Mouse (Mus musculus): ENCODE data around the gene Polg. TPM values are rescaled to one million over a fixed set of nuclear protein-coding genes. Genes with fewer than 3 reads are reported as not detected.

Gene Polg
- polyA plus RNA-seq (2014; fragmentation: Nextera tagmentation; extraction: Ambion mirVana): 27.8 and 34.7 TPM in 2 replicates

DNA sequence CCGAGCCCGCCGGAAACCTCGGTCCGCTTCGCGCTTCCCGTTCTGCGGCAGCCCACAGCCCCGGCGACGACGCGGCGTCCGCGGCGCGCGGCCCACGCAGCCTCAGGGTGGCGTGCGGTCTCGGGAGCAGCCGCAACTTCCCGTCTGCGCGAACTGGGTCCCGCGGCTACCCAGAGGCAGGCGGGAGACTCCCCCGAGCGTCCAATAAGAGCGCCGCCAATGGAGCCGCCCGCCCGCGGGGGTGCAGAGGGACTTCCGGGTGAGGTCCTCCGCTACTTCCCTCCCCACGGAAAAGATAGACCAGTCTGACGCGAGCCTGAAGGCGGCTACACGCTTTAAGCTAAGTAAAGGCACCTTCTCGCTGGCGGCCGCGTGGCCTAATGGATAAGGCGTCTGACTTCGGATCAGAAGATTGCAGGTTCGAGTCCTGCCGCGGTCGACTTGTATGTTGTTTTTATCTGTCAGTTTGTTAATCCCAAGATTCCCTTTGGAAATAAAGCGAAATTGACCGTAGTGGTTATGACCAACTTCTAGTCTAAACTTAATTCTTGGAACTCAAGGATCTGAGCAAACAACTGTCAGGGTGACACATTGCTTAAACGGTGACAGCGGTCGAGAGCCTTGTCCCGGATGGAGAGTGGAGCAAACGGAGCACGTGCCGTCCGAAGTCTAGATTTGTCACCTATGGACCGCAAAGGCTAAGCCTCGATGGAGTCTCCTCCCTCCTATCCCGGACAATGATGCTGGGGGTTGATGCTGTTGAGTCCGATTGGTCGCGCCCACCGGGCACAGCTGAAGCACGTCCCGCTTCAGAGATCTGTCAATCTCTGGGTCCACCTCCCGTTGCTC lies at the start of gene Polg:
Polg (minus strand) TSS at position 310 of the 849 bp plus-strand sequence.
- H3K4me3 ChIP-seq (ENCODE audit: low read depth, low read length): peak within 1 kb of the TSS; percentile 82
- WGBS: under 1% methylated on average over 70 of the region's 76 CpGs
- ATAC-seq (ENCODE audit: insufficient number of reproducible peaks, insufficient read depth, low FRiP score, low read depth): peak; percentile 93
- H3K4me2 ChIP-seq (replicated peaks; ENCODE audit: low read depth, low read length): peak within 1 kb of the TSS; percentile 96
- H3K27ac ChIP-seq (ENCODE audit: low read length): peak within 1 kb of the TSS; percentile 62
- H3K27me3 ChIP-seq (ENCODE audit: control insufficient read depth, insufficient read depth, low read length): no peaks in the 10 kb centered on the region
- H3K9ac ChIP-seq (replicated peaks; ENCODE audit: low read depth, low read length): peak within 1 kb of the TSS; percentile 63
- peaks cover 11% of the 10 kb centered on the region for H3K4me1 ChIP-seq (ENCODE audit: control insufficient read depth, insufficient read depth, low read length)
- H3K36me3 ChIP-seq (ENCODE audit: control insufficient read depth, insufficient read depth, low read length): peaks cover 21% of the 10 kb centered on the region
- no peaks in the 10 kb centered on the region for H3K9me3 ChIP-seq (ENCODE audit: control insufficient read depth, low read depth, low read length)

DNA sequence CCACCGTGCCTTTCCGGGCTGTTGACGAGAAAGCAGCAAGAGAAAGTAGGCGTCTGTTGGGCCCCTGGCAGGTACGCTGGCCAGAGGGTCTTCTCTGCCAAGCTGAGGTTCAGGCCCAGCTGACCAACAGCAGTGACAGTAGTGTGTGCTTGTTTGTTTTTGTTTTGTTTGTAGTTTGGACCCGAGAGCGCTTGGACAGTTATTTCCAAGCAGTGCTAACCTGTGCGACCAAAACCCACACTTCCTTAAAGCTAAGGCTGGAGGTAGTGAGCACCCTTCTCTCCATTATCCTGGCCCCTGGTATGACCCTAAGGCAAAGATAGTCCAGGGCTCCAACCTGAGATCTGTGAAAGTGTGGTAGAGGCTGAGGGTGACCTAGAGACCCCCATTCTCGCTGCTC lies 49.7 kb upstream of the Polg start:
- 41% methylated on average over 9 of the region's 9 CpGs for WGBS
- H3K4me2 ChIP-seq (replicated peaks; ENCODE audit: low read depth, low read length): peak overlapping the region; percentile 59
- no peak for ATAC-seq (ENCODE audit: insufficient number of reproducible peaks, insufficient read depth, low FRiP score, low read depth)
- peaks cover 72% of the 10 kb centered on the region for H3K27me3 ChIP-seq (ENCODE audit: control insufficient read depth, insufficient read depth, low read length)
- 0 out of 2 replicates have a peak, but pooled peaks cover 3% of the 10 kb centered on the region for H3K4me1 ChIP-seq (ENCODE audit: control insufficient read depth, insufficient read depth, low read length)
- H3K9ac ChIP-seq (replicated peaks; ENCODE audit: low read depth, low read length): no peak overlapping the region
- H3K4me3 ChIP-seq (ENCODE audit: low read depth, low read length): peak overlapping the region; percentile 40
- no peaks in the 10 kb centered on the region for H3K36me3 ChIP-seq (ENCODE audit: control insufficient read depth, insufficient read depth, low read length)
- no peaks in the 10 kb centered on the region for H3K9me3 ChIP-seq (ENCODE audit: control insufficient read depth, low read depth, low read length)
- no peak overlapping the region for H3K27ac ChIP-seq (ENCODE audit: low read length)

GRCm38 (mm10) chr7:79515221-79515743 lies 49.1 kb upstream of the Polg start:
- H3K9ac ChIP-seq (replicated peaks; ENCODE audit: low read depth, low read length): no peak overlapping the region
- peak overlapping the region; percentile 40 for H3K4me3 ChIP-seq (ENCODE audit: low read depth, low read length)
- 2% methylated on average over 56 of the region's 57 CpGs for WGBS
- H3K9me3 ChIP-seq (ENCODE audit: control insufficient read depth, low read depth, low read length): no peaks in the 10 kb centered on the region
- H3K4me2 ChIP-seq (replicated peaks; ENCODE audit: low read depth, low read length): peak overlapping the region; percentile 59
- no peak for ATAC-seq (ENCODE audit: insufficient number of reproducible peaks, insufficient read depth, low FRiP score, low read depth)
- H3K4me1 ChIP-seq (ENCODE audit: control insufficient read depth, insufficient read depth, low read length): 0 out of 2 replicates have a peak, but pooled peaks cover 2% of the 10 kb centered on the region
- no peaks in the 10 kb centered on the region for H3K36me3 ChIP-seq (ENCODE audit: control insufficient read depth, insufficient read depth, low read length)
- peaks cover 78% of the 10 kb centered on the region for H3K27me3 ChIP-seq (ENCODE audit: control insufficient read depth, insufficient read depth, low read length)
- H3K27ac ChIP-seq (ENCODE audit: low read length): no peak overlapping the region

DNA sequence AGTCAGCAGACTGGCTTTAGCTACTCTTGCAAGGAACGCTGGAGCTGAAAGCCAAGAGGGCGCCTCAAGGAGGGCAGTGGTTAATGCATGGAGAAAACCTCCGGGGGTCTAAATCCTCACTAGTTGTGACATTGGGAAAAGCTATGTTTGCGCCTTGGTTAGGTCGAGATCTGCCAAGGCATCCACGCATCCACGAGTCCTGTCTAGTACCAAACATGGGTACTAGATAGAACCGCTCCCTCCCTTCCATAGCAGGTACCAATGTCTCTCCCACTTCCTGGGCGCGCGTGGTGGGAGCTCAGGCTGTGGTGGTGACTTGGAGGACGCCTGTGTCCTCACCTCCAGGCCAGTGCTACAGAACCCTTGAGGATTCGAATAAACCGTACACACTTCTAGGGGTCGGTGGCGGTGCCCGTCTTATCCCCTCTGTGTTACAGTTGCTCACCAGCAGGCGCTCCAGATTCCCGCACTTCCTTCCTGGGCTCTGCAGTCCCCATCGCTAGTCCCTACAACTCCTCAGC lies 48.3 kb upstream of the Polg start:
- H3K36me3 ChIP-seq (ENCODE audit: control insufficient read depth, insufficient read depth, low read length): no peaks in the 10 kb centered on the region
- H3K4me3 ChIP-seq (ENCODE audit: low read depth, low read length): no peak overlapping the region
- H3K27ac ChIP-seq (ENCODE audit: low read length): no peak overlapping the region
- H3K4me1 ChIP-seq (ENCODE audit: control insufficient read depth, insufficient read depth, low read length): no peaks in the 10 kb centered on the region
- no peaks in the 10 kb centered on the region for H3K9me3 ChIP-seq (ENCODE audit: control insufficient read depth, low read depth, low read length)
- peaks cover 85% of the 10 kb centered on the region for H3K27me3 ChIP-seq (ENCODE audit: control insufficient read depth, insufficient read depth, low read length)
- 2% methylated on average over 20 of the region's 20 CpGs for WGBS
- H3K4me2 ChIP-seq (replicated peaks; ENCODE audit: low read depth, low read length): no peak overlapping the region
- ATAC-seq (ENCODE audit: insufficient number of reproducible peaks, insufficient read depth, low FRiP score, low read depth): no peak
- no peak overlapping the region for H3K9ac ChIP-seq (replicated peaks; ENCODE audit: low read depth, low read length)

- no peak overlapping the region for H3K27ac ChIP-seq (ENCODE audit: low read length)
- H3K4me3 ChIP-seq (ENCODE audit: low read depth, low read length): no peak overlapping the region
- H3K9me3 ChIP-seq (ENCODE audit: control insufficient read depth, low read depth, low read length): no peaks in the 10 kb centered on the region
- no peak for ATAC-seq (ENCODE audit: insufficient number of reproducible peaks, insufficient read depth, low FRiP score, low read depth)
- no peak overlapping the region for H3K9ac ChIP-seq (replicated peaks; ENCODE audit: low read depth, low read length)
- H3K4me2 ChIP-seq (replicated peaks; ENCODE audit: low read depth, low read length): no peak overlapping the region
- WGBS: 2% methylated on average over 2 of the region's 2 CpGs
- no peaks in the 10 kb centered on the region; the same call in 1 of the 2 replicates for H3K4me1 ChIP-seq (ENCODE audit: control insufficient read depth, insufficient read depth, low read length)
- peaks cover 85% of the 10 kb centered on the region for H3K27me3 ChIP-seq (ENCODE audit: control insufficient read depth, insufficient read depth, low read length)
- H3K36me3 ChIP-seq (ENCODE audit: control insufficient read depth, insufficient read depth, low read length): no peaks in the 10 kb centered on the region
Observed at GRCm38 (mm10) chr7:79513466-79513865, 47.3 kb upstream of the Polg start.

DNA sequence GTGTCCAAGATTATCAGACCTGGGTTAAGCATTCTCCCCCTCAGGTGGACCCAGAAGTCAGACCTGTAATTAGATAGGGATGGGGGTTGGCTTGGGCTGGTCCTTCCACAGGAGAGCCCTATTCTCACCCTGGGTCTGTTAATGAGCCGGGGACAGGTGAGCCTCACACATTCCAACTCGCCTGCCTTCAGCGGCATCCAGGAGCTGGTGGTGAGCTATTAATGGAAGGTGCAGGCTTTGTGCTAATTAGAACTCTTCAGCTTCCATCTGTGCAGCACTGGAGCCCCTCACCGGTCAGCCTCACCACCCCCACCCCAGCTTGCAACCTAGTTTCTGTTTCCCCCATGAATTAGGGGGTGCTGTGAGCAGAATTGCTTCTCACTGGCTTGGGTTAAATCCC lies 46.3 kb upstream of the Polg start:
- no peaks in the 10 kb centered on the region for H3K36me3 ChIP-seq (ENCODE audit: control insufficient read depth, insufficient read depth, low read length)
- H3K9me3 ChIP-seq (ENCODE audit: control insufficient read depth, low read depth, low read length): no peaks in the 10 kb centered on the region
- no peak for ATAC-seq (ENCODE audit: insufficient number of reproducible peaks, insufficient read depth, low FRiP score, low read depth)
- H3K4me1 ChIP-seq (ENCODE audit: control insufficient read depth, insufficient read depth, low read length): no peaks in the 10 kb centered on the region; the same call in 1 of the 2 replicates
- 12% methylated on average over 4 of the region's 4 CpGs for WGBS
- H3K27me3 ChIP-seq (ENCODE audit: control insufficient read depth, insufficient read depth, low read length): peaks cover 88% of the 10 kb centered on the region
- no peak overlapping the region for H3K4me2 ChIP-seq (replicated peaks; ENCODE audit: low read depth, low read length)
- H3K4me3 ChIP-seq (ENCODE audit: low read depth, low read length): no peak overlapping the region
- H3K9ac ChIP-seq (replicated peaks; ENCODE audit: low read depth, low read length): no peak overlapping the region
- H3K27ac ChIP-seq (ENCODE audit: low read length): no peak overlapping the region

- H3K4me1 ChIP-seq (ENCODE audit: control insufficient read depth, insufficient read depth, low read length): no peaks in the 10 kb centered on the region; the same call in 1 of the 2 replicates
- H3K4me3 ChIP-seq (ENCODE audit: low read depth, low read length): no peak overlapping the region
- no peaks in the 10 kb centered on the region for H3K9me3 ChIP-seq (ENCODE audit: control insufficient read depth, low read depth, low read length)
- no peak for ATAC-seq (ENCODE audit: insufficient number of reproducible peaks, insufficient read depth, low FRiP score, low read depth)
- peaks cover 88% of the 10 kb centered on the region for H3K27me3 ChIP-seq (ENCODE audit: control insufficient read depth, insufficient read depth, low read length)
- H3K27ac ChIP-seq (ENCODE audit: low read length): no peak overlapping the region
- WGBS: 5% methylated on average over 5 of the region's 5 CpGs
- no peak overlapping the region for H3K9ac ChIP-seq (replicated peaks; ENCODE audit: low read depth, low read length)
- no peaks in the 10 kb centered on the region for H3K36me3 ChIP-seq (ENCODE audit: control insufficient read depth, insufficient read depth, low read length)
- no peak overlapping the region for H3K4me2 ChIP-seq (replicated peaks; ENCODE audit: low read depth, low read length)
Observed at GRCm38 (mm10) chr7:79511656-79512055, 45.5 kb upstream of the Polg start.

DNA sequence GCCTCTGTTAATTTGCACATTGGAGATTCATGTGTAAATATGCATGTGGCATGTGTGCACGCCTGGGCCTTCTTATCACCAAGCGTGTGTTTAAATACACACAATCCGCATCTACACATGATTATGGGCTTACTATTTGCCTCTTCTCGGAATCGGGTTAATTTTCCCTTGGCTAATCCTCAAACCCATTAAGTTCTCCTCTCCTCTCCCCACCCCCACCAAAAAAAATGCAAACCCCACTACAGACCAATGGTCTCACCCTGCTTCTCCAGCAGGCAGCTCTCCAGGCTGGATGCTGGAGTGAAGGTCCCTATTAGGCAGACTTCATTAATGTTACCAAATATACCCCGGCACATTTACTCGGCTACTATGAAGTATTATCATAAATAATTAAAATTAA lies 45.0 kb upstream of the Polg start:
- Histone ChIP-seq H3K9ac (replicated peaks; ENCODE audit: low read depth, low read length) (no peak overlapping the region), H3K9me3 (ENCODE audit: control insufficient read depth, low read depth, low read length) (no peaks in the 10 kb centered on the region), H3K27me3 (ENCODE audit: control insufficient read depth, insufficient read depth, low read length) (peaks cover 88% of the 10 kb centered on the region), H3K4me3 (ENCODE audit: low read depth, low read length) (no peak overlapping the region), H3K36me3 (ENCODE audit: control insufficient read depth, insufficient read depth, low read length) (no peaks in the 10 kb centered on the region), H3K4me2 (replicated peaks; ENCODE audit: low read depth, low read length) (no peak overlapping the region), H3K4me1 (ENCODE audit: control insufficient read depth, insufficient read depth, low read length) (no peaks in the 10 kb centered on the region; the same call in 1 of the 2 replicates), H3K27ac (ENCODE audit: low read length) (no peak overlapping the region)
- no peak for ATAC-seq (ENCODE audit: insufficient number of reproducible peaks, insufficient read depth, low FRiP score, low read depth)
- WGBS: 15% methylated on average over 7 of the region's 7 CpGs
